Mouse (Mus musculus): Measurements from ENCODE around the gene Tars. TPM values are rescaled to one million over a fixed set of nuclear protein-coding genes. Genes with fewer than 3 reads are reported as not detected.

Gene Tars
- 100 TPM in 2 replicates for total RNA-seq (2012; rRNA removed)

DNA sequence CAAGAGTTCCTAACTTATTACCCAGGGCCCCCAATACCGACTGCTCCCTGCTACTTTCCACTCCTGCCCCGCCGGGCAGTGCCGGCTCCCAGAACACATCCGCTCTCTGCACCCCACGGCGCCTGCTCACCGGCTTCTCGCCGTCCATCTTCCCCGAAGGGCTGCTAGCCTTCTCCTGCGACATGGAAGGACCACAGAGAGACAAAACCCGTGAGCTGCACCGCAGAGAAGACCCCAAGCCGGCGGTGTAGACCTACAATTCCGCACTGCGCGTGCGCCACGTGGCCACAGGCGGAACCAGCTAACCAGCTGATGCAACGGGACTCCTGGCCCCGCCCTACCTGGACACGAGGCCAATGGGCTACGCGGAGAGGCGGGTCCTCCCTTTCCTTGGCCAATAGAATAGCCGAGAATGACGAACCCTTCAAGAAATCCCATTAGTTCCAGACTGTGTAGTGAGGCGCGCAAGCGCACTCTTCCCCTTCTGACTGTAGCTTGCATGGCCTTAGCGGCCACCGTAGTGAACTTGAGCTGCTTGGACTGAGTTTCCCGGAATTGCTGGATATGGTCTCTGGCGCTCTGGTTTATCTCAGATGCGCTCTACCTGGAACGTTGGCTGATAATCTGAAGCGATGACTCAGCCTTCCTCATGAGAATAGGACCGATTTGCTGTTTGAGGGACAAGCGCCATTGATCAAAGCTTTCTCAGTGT lies at the start of gene Tars:
Gene Tars, minus strand, starts transcription at position 310 of the 712 bp plus-strand sequence.
- Histone ChIP-seq H3K4me1 (ENCODE audit: control insufficient read depth in 2 of 2, insufficient read depth in 2 of 2, low read length in 2 of 2, poor library complexity in 1 of 2) (peaks cover 0 to 5% of the 10 kb centered on the region in 2 experiments; a peak in 2 of 4 replicates), H3K9ac (ENCODE audit: insufficient read depth, low read depth, low read length, poor library complexity, severe bottlenecking) (peak within 1 kb of the TSS; percentile 98), H3K36me3 (ENCODE audit: control insufficient read depth, insufficient read depth, low read length, poor library complexity, severe bottlenecking) (peaks cover 12% of the 10 kb centered on the region), H3K27ac (ENCODE audit: insufficient read depth, low read depth, low read length, poor library complexity, severe bottlenecking) (no peak within 1 kb of the TSS), H3K4me3 (ENCODE audit: insufficient read depth in 1 of 2, low read depth in 1 of 2, low read length in 2 of 2, poor library complexity in 1 of 2, severe bottlenecking in 1 of 2) (peak within 1 kb of the TSS; percentile 95 to 99), H3K9me3 (ENCODE audit: control insufficient read depth, insufficient read depth, low read depth, low read length) (no peaks in the 10 kb centered on the region)
- peak; percentile 63 for TF ChIP-seq CHD2 (IDR thresholded peaks at IDR 0.05; ENCODE audit: low read depth, low read length)
- TF ChIP-seq HCFC1 (IDR thresholded peaks at IDR 0.05; ENCODE audit: borderline replicate concordance, insufficient read depth, low read length): no peak
- peak; percentile 61 for TF ChIP-seq MAFK (IDR thresholded peaks at IDR 0.05; ENCODE audit: insufficient read depth, low read depth, low read length)
- peak; percentile 98 for DNase-seq (ENCODE audit: low read depth, low spot score)
- in situ Hi-C loops (cut with MboI; ENCODE audit: low sequenced_read_pairs in 2 of 2, unreplicated experiment in 2 of 2): loop anchor here (10.0 to 25.0 kb wide), 4 partner anchors 362 to 912 kb away; partner anchors contain the start of genes Brix1 (in 1 of the 2), Rad1 (in 1 of the 2) and Rxfp3 (in 1 of the 2)

DNA sequence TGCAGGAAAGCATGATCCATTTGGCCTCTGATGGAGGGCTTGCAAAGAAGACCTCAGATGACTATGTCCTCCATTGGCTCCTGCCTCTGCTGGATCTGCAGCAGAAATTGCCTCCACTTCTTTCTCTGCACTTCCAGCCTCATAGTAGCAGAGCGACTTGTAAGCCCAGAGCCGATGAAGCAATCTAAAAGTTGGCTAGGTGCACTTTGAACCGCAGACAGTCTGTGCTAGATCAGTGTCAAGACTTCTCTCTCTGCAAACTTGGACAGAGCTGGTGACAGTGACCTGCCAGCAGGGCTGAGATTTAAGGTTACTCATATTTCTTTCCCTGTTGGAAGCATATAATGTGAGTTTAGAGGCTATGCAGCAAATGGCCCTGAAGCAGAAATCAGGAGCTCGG lies 37.9 kb upstream of the Tars start:
- in situ Hi-C loops (cut with MboI; ENCODE audit: low sequenced_read_pairs in 2 of 2, unreplicated experiment in 2 of 2): no loop called here
- H3K4me3 ChIP-seq (ENCODE audit: insufficient read depth in 1 of 2, low read depth in 1 of 2, low read length in 2 of 2, poor library complexity in 1 of 2, severe bottlenecking in 1 of 2): no peak overlapping the region
- no peak for TF ChIP-seq MAFK (IDR thresholded peaks at IDR 0.05; ENCODE audit: insufficient read depth, low read depth, low read length)
- TF ChIP-seq HCFC1 (IDR thresholded peaks at IDR 0.05; ENCODE audit: borderline replicate concordance, insufficient read depth, low read length): no peak
- TF ChIP-seq CHD2 (IDR thresholded peaks at IDR 0.05; ENCODE audit: low read depth, low read length): no peak
- TF ChIP-seq ZNF384 (IDR thresholded peaks at IDR 0.05; ENCODE audit: low read depth, low read length): no peak
- TF ChIP-seq ZC3H11A (IDR thresholded peaks at IDR 0.05; ENCODE audit: borderline replicate concordance, low read depth, low read length): no peak
- DNase-seq (ENCODE audit: low read depth, low spot score): no peak
- H3K27ac ChIP-seq (ENCODE audit: insufficient read depth, low read depth, low read length, poor library complexity, severe bottlenecking): no peak overlapping the region
- H3K9me3 ChIP-seq (ENCODE audit: control insufficient read depth, insufficient read depth, low read depth, low read length): no peaks in the 10 kb centered on the region
- H3K9ac ChIP-seq (ENCODE audit: insufficient read depth, low read depth, low read length, poor library complexity, severe bottlenecking): no peak overlapping the region
- no peaks in the 10 kb centered on the region for H3K4me1 ChIP-seq (ENCODE audit: control insufficient read depth in 2 of 2, insufficient read depth in 2 of 2, low read length in 2 of 2, poor library complexity in 1 of 2)
- H3K36me3 ChIP-seq (ENCODE audit: control insufficient read depth, insufficient read depth, low read length, poor library complexity, severe bottlenecking): no peaks in the 10 kb centered on the region

DNA sequence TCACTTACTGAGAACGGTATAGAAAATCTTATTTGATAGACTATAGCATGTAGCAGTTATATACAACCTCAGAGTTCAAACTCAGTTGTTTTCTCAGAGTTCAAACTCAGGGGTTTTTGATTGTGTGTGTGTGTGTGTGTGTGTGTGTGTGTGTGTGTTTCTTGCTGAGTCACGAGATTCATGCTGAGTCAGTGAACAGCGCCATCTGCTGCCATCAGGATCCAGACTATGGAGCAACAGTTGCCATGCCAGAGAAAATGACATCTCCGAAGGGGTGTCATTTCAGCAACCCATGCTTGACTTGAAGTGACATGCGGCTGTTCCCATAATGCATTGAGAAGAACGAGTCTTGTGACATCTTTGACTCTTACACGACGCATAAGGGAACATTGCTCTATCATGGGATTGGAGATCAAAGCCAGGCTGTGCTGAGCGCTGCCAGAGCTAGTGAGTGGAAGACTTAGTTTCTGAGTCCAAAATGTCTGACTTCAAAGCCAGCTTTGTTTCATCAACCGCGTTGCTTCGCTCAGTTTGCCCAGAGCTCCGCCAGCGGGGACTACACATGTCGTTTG lies 37.3 kb upstream of the Tars start:
- in situ Hi-C loops (cut with MboI; ENCODE audit: low sequenced_read_pairs in 2 of 2, unreplicated experiment in 2 of 2): no loop called here
- peak; percentile 20 for DNase-seq (ENCODE audit: low read depth, low spot score)
- Histone ChIP-seq H3K36me3 (ENCODE audit: control insufficient read depth, insufficient read depth, low read length, poor library complexity, severe bottlenecking) (no peaks in the 10 kb centered on the region), H3K4me3 (ENCODE audit: insufficient read depth in 1 of 2, low read depth in 1 of 2, low read length in 2 of 2, poor library complexity in 1 of 2, severe bottlenecking in 1 of 2) (no peak overlapping the region), H3K9me3 (ENCODE audit: control insufficient read depth, insufficient read depth, low read depth, low read length) (no peaks in the 10 kb centered on the region), H3K4me1 (ENCODE audit: control insufficient read depth in 2 of 2, insufficient read depth in 2 of 2, low read length in 2 of 2, poor library complexity in 1 of 2) (no peaks in the 10 kb centered on the region), H3K27ac (ENCODE audit: insufficient read depth, low read depth, low read length, poor library complexity, severe bottlenecking) (no peak overlapping the region), H3K9ac (ENCODE audit: insufficient read depth, low read depth, low read length, poor library complexity, severe bottlenecking) (no peak overlapping the region)
- TF ChIP-seq HCFC1 (IDR thresholded peaks at IDR 0.05; ENCODE audit: borderline replicate concordance, insufficient read depth, low read length) (no peak), MAFK (IDR thresholded peaks at IDR 0.05; ENCODE audit: insufficient read depth, low read depth, low read length) (peak; percentile 99), CHD2 (IDR thresholded peaks at IDR 0.05; ENCODE audit: low read depth, low read length) (no peak), ZC3H11A (IDR thresholded peaks at IDR 0.05; ENCODE audit: borderline replicate concordance, low read depth, low read length) (no peak), ZNF384 (IDR thresholded peaks at IDR 0.05; ENCODE audit: low read depth, low read length) (no peak)

DNA sequence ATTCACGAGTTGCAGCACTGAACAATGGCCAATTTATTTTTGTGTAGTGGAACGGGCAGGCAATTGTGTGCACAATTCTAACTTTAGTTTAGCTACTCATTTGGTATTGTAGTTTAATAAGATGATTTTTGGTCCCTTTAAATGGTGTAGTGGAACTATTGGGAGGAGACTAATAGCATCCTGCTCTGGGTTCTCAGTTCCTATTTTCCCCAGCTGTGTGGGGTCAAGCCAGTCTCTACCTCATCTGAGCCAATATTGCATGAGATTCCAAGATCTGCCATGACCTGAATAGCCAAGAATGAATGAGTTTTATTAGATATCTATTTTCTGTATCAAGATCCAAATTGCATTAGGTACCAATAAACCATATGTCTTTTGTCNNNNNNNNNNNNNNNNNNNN lies 27.4 kb upstream of the Tars start:
- no peak overlapping the region for H3K4me3 ChIP-seq (ENCODE audit: insufficient read depth in 1 of 2, low read depth in 1 of 2, low read length in 2 of 2, poor library complexity in 1 of 2, severe bottlenecking in 1 of 2)
- no peak for DNase-seq (ENCODE audit: low read depth, low spot score)
- no peaks in the 10 kb centered on the region for H3K4me1 ChIP-seq (ENCODE audit: control insufficient read depth in 2 of 2, insufficient read depth in 2 of 2, low read length in 2 of 2, poor library complexity in 1 of 2)
- TF ChIP-seq MAFK (IDR thresholded peaks at IDR 0.05; ENCODE audit: insufficient read depth, low read depth, low read length) (no peak), CHD2 (IDR thresholded peaks at IDR 0.05; ENCODE audit: low read depth, low read length) (no peak), HCFC1 (IDR thresholded peaks at IDR 0.05; ENCODE audit: borderline replicate concordance, insufficient read depth, low read length) (no peak), ZNF384 (IDR thresholded peaks at IDR 0.05; ENCODE audit: low read depth, low read length) (no peak), ZC3H11A (IDR thresholded peaks at IDR 0.05; ENCODE audit: borderline replicate concordance, low read depth, low read length) (no peak)
- no peaks in the 10 kb centered on the region for H3K9me3 ChIP-seq (ENCODE audit: control insufficient read depth, insufficient read depth, low read depth, low read length)
- no peak overlapping the region for H3K27ac ChIP-seq (ENCODE audit: insufficient read depth, low read depth, low read length, poor library complexity, severe bottlenecking)
- no peaks in the 10 kb centered on the region for H3K36me3 ChIP-seq (ENCODE audit: control insufficient read depth, insufficient read depth, low read length, poor library complexity, severe bottlenecking)
- H3K9ac ChIP-seq (ENCODE audit: insufficient read depth, low read depth, low read length, poor library complexity, severe bottlenecking): no peak overlapping the region
- in situ Hi-C loops (cut with MboI; ENCODE audit: low sequenced_read_pairs in 2 of 2, unreplicated experiment in 2 of 2): no loop called here
